Mouse (Mus musculus) lung, adult 18-20 months (tissue): ENCODE measurements around the gene Rhbdd1.

Experiments
- DNase-seq, 2 experiments: peaks; one replicate each; pipeline ENCODE4 v3.0.0; 2022; ENCODE audit warnings: mixed read lengths in 2 of 2

Rhbdd1 gene

DNA sequence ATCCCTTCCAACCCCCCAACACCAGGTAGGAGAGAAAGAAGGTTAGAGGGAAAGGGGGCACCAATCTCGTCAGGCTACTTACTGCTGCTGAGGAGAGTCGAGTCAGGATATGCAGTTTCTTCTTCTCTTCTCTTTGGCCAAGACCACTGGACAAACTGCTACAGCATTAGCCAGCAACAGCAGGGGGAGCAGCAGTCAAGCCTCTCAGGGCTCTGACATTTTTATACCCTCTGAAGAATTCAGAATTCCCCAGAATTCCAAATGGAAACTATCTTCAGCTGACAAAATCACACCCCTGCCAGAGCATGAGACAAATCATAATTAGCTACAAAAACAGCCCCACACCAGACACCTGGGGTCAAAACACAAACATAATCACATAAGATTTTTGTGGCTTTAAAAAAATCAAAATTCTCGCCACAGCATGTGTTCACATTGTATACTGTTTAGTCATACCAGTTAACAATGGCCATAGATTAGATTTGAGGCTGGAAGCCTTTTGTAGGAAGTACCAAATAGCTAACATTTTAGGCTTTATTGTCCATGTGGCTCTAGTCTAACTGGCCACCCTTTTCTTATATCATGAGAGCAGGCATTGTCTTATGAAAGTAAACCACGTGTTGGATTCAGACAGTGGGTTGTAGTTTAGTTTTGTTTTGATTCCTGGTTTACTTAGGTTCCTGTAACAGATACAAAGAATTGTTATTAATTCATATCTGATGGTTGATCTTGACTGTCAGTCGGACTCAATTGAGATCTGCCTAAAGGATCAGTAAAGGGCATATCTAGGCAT lies 55.6 kb downstream of the Rhbdd1 start:
- no peak for DNase-seq

DNA sequence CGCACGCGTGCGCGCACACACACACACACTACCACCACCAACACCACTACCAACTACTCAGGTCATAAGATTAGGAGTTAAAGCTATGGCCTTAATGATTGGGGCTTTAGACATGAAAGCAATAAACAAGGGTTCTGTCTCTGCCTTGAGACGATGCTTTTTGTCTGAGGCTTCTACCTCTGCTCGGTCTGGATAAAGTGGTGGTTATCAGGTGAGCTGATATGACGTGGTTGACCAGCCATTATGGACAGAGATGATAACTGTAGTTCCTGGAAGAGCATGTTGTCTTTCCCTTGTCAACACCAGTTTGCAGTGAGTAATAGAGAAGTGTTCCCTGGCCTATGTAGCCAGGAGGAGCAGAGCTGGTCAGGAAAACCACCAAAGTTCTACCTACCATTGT lies 57.7 kb downstream of the Rhbdd1 start:
- no peak for DNase-seq

DNA sequence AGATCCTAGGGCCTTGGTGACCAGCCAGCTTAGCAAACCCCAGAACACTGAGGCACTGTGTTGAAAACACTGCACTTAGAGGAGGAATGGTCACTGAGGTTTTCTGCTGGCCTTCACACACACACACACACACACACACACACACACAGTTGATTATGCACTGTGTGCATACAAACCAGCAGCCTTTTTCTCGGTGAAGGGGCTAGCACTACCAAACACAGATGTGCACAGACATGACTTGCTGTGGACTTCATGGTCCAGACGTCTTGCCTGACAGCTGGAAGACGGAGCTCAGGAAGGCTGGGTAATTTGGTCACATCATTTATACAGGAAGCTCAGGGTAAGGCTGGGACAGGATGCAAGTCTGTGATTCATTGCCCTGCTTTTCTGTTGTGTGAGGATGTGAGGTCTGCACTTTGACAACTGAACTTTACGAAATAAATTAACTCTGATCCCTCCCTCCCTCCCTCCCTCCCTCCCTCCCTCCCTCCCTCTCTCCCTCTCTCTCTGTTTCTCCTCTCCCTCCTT lies 58.6 kb downstream of the Rhbdd1 start:
- DNase-seq, result no peak

DNA sequence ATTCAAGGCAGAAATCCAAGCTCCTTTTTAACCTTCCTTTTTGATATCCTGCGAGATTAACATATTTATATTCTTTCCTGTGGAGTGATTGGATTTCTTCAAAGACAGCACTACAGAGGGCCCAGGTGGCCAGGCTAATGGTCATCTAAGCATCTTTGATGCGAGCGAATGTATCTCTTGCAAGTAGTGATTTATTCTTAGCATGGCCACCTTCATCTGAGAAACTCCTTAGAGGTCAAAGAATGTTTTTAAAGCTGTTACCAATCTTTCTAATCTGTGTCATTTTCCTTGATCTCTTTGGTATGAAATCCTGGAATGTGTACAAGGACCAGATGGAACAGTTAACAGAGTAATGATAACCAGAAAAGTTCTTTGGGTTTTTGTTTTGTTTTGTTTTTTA lies 59.2 kb downstream of the Rhbdd1 start:
- no peak for DNase-seq

DNA sequence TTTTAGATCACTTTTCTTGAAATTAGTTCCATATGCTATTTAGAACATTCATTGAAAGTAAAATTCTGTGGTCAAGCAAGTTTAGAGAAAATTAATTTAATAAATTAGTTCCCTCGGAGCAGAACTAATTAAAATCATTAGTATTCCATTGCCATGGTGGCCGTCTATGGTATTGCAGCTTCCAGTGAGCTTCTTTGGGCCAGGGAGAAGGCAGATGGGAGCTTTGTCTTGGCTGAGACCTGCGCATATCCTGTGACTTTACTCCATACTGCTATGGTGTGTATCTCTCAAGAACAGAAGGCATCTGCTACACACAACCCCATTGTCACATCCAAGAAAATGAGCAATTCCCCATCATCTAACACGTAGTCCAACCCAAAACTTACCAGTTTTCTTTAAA lies 65.7 kb downstream of the Rhbdd1 start:
- DNase-seq, result no peak

DNA sequence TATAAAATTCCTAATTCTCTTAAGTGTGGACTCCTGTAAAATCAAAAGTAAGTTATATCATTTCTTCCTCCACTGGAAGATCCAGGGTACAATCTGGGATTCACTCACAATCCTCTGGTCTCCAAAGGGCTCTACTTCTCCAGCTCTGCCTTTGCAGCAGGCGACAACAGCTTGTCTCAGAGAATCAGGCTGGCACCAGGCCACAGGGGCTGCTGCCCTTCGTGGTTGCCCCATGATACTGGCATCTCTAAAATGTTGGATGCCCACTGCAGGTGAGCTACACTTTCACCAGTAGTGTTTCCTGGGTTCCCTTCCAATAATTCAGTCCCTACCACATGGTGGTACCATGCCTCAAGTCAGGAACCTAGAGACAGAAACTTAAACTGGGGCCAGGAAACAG lies 67.9 kb downstream of the Rhbdd1 start:
- no peak for DNase-seq

DNA sequence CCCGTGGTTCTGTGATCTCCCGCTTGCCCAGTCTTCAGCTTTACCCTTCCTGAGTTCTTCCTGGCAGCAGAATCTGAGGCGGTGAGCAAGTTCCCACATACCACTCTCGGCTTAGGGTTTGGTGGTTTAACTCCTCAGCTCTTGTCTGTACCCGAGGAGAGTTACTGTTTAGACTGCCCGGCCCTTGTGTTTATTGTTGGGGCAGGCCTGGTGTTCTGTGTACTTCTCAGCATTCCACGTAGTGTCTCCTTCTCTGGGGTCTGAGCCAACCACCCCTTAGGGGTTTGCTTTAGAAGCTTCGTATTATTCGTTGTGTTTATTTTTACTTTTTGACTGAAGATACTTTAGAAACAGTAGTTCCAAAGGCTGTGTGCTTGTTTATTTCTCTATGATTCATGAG lies 68.8 kb downstream of the Rhbdd1 start:
- DNase-seq, result no peak

DNA sequence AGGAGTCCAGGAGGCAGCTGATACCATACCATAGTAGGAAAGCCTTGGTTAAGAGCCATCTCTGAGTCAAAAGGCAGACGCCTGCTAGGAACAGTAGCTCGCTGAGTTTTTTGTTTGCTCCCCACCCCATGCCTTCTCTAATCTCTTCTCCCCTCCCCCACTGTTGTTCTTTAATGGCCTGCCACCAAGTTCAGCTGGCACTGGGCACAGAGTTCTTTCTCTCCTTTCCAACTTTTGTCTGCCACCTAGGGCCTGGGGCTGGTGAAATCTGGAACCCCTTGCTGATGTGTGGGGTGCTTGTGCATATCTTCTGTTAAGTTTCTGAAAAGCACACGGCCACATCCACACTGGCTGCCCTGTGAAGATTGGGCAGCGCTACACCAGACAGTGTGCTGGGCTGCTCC lies 69.6 kb downstream of the Rhbdd1 start:
- DNase-seq, result no peak

DNA sequence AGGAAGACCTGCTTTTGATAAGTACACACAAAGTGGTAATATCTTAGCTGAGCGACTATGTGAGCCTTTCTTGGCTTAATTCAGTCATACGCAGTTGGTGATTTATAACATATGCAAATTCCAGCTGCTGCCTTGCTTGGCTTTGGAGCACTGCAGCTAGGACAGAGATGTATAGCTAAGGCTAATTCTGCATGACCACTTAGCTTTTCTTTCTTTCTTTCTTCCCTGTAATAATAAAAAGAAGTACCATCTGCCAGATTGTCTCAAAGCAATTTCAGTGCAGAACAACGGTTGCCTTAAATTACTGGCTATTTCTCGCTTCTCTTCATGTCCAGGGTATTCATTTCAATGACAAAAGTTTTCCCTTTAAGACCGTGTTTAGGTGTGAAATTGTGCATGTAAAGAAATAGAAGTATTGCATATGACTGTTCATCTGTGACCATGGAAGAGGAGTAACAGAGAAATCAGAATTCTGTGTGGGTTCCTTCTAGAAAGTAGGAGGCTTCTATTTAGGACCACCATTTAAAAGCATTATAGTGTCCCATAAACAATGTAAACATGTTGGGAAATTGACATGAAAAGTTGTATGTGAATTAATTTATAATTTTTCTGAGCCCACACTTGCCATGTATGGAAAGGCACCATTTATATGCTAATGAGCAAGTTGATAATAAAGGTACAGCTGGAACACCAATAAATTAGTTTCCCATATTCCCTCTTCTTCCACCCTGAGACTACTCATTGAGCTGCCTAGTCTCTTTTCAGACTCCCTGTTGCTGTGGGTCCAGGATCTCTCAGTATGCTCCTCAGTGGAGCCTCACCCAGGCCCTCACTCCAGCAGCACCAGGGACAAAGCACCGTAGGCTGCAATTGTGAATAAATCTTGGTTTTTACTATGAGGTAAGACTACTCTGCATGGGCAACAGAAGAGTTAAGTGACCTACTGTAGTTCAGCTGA lies 70.8 kb downstream of the Rhbdd1 start:
- DNase-seq, result no peak

DNA sequence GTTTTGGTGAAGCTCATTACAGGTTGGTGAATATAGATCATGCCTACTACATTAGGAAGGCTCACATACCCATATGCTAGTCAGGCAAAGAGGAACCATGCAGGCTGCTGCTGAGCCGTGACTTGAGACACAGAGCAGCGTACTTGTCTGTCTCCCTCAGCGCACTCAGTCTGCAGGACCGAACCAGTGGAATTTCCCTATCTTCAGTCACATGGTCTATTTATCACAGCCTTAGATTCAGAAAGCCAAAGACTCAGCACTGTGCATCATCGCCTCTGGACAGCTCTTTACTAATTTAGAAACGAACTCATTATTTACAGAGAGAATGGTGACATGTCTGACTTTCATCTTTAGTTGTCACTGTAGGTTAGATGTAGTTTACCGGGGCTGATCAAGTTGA lies 73.1 kb downstream of the Rhbdd1 start:
- no peak for DNase-seq

DNA sequence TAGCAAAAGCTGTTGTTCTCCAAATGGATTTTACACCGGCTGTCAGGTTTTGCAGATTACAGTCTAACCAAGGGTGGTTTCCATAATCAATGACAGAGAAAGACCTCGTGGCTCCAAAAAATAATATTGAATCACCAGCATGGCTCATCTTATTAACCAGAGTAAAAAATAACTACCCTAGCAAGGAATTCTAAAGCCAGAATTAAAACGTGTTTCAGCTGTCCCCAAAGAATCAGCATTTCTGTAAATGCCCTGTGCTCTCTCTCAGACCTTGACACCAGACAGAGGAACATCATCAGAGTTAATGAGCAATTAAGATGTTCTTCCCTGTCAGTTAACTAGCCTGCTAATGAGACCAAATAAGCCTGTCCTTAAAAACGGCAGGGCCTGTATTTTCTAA lies 79.1 kb downstream of the Rhbdd1 start:
- no peak for DNase-seq

DNA sequence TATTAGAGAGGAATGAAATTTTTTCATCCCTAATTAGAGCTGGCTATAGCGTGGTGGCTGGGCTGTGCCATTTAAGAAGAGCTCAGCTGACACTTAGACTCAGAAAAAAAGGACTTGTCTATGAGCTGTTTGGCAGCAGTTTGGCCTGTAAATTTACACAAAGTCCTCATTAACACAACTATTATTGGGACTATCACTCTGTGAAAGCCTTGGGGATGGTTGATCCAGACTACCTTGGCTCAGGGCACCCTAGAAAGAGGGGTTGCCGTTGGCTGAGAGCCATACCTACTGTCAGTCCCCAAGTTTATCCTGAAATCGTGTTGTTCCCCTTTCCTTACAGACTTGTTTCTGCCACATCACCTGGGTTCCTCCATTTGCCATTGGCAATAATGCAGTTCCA lies 91.5 kb downstream of the Rhbdd1 start:
- no peak for DNase-seq

DNA sequence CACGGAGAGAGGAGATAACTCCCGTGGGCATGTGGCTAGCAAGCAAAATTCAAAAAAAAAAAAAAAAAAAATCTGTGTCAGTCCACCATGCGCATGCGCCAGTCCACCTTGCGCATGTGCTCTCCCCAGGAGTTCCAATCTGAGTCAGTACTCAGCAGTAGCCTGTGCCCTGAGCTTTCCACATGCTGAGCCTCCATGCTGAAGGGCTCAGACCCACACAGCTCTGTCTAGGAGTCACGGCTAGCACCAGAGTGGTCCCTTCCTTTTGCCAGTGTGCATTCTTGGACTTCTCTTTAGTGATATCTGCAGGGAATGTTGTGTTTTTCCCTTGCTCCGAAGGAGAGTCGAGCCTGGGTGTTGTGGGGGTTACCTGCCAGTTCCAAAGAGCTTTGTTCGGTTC lies 93.0 kb downstream of the Rhbdd1 start:
- no peak for DNase-seq

DNA sequence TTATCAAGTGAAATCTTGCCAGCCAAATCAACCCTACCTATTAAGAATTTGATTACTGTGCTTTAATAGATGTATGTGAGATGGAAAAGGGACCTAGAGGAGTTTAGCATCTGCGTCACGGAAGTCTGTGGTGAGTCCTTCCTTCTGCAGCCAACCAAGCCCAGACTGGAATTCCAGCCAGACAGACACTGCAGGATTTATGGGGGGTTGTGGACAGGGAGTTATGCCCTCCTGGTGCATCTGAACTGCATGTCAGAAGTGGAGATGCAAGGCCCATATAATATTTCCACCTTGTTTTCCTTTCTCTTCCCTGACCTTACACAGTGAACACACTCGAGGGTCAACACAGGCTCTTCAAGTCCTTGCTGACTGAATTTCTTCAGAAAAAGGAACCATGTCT lies 94.3 kb downstream of the Rhbdd1 start:
- no peak for DNase-seq

DNA sequence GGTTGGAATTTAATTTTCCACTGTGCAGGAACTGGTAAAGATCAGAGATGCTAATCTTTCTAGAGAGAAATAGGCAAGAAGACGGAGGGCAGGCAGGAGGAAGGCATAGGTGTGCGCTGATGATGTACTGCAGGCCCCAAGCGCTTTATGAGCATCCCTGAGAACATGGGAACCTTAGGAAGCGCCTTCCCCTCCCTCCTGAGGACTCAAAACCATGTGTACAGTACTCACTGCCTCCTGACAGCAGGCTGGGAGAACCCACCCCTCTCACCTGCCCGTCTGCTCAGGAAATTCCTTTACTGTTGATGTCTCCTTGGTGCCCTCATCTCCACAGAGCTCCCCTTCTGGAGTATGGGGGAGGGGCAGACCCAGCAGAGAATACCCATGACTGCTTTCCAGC lies 95.3 kb downstream of the Rhbdd1 start:
- DNase-seq, result no peak

DNA sequence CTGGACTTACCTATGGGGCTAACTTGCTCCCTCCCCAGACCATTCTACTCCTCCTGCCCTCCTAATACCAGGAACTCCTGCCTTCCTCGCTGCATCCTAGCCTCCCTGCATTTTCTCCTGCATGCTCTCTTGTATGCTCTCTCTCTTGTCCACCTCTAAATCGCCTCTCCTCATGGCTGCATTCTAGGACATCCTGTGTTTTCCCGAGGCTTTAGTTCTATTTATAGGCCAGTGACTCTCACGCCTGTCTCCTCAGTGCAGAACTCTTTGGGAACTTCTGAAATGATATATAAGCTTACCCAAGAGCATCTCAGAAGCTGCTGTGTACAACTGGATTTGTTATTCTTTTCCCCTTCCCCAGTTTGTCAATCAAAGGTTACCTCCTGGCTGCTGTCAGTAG lies 95.8 kb downstream of the Rhbdd1 start:
- no peak for DNase-seq

DNA sequence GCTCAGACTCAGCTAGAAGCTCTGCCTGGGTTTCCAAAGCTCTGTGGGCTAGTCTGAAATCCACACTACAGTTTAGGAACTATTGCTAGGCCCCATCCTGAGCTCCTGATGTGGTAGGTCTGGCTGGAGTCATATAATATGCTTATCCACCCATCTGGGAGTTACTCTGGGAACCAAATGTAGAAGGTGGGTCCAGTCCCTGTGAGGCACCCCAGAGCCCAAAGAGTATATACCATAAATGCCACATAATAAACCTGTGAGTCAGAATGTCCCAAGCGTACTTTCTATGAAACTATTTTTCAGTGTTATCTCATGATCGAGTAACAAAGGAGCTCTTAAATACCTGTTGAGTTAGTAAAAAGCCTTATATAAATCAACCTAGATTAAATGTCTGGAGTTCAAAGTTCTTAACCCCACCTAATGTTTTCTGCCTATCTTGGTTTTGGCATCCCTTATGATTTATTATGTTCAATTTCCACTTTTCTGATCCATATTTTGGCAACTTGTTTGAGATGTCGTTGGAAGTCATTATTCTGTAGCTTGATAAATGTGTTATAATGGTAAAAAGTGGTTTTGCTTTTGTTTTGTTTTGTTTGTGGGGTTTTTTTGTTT lies 98.3 kb downstream of the Rhbdd1 start:
- no peak for DNase-seq

DNA sequence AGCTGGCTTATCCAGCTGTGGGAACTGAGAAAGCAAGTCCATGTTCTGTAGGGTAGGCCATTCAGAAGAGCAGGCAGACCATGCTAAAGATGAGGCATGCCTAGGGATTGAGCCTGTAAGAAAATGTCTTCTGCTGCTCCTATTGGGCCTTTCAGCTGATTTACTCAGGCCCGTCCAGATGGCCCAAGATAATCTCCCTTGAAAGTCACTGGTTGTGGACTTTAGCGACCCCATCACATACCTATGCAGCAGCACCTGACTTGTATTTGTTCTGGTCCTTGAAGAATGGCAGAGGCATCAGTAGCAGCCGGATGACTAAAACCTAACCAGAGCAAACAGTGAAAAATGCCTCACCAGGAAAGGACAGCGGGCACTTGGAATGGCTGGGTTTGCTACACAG lies 99.4 kb downstream of the Rhbdd1 start:
- no peak for DNase-seq

DNA sequence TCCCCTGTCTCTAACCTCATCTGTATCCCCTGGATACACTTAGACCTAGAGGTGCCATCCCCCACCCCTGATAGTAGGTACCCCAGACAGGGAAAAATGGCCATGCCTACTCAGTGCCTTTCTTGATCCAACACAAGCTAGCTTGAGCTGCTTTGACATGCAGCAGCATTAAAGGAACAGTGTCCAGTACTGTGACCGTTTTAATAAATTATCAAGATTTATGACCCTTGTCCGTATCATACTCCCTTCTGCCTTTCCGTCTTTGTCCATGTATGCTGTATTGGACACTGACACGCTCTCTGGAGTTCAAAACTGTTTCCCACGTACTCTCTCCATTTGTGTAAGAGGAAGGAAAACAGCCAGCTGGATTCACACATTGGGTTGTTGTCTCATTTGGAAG lies 111.5 kb downstream of the Rhbdd1 start:
- DNase-seq, result no peak

DNA sequence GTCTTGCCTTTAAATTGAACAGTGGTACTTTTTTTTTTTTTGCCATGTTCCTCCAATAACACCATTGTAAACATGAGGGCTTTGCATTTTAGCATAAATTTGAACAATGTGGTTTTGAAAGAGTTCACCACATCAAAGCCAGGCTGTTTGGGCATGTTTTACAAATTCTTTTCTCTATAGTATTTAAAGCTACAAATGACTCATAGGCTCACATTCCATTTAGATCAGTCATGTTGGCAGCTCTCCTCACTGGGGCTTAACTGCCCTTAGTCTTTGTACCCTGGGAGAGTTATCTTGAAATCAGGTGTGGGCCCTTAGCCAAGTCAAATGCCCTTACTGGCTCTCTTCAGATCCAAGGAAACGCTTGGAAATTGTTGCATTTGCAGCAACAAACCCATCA lies 112.8 kb downstream of the Rhbdd1 start:
- DNase-seq, result peak; percentile 74 to 85

DNA sequence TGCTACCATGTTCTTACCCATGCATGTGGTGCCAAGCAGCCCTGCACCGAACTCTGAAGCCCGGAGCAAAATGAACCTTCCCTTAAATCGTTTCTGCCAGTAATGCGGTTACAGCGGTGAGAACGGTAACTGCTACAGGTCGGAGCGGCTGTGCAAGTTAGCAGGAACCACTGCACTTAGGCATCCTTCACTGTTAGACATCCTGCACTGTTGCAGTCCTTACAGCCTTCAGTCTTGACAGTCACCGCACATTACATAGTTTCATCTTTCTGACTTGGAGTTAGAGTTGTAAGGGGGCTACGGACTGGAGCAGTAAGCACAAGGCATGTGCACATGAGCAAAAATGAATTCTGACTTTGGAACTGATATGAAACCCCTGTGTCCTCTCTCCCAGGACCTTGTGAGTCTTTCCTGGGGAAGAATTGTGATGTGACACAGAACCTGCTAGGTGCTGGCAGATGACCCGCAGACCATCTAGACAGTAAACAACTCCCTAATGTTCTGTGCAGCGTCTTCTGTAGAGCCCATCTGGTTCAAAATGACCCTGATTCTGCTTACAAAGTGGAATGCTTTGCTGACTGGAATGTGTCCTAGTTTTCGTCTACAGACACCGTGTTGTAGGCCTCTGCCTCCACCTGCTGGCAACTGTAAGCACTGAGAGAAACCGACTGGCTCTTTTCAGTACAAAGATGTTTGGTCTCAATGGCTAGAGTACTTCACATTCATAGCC lies 116.8 kb downstream of the Rhbdd1 start:
- DNase-seq, result peak; percentile 49 to 55

DNA sequence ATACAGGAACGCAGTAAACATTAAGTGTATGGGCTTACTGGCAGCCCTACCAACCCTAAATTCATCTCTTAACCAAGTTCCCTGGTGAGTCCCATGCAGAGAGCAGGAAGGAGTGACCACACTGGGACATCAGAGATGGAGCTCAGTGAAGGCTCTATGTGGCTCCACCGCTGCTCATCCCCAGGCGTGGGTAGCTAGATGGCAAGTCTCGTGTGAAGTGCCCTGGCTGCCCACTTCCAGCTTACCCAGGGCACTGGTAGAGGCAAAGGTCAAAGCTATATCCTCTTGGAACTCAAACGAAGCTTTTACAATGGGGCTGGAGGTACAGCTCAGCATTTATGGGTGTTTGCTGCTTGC lies 117.4 kb downstream of the Rhbdd1 start:
- DNase-seq, result no peak

DNA sequence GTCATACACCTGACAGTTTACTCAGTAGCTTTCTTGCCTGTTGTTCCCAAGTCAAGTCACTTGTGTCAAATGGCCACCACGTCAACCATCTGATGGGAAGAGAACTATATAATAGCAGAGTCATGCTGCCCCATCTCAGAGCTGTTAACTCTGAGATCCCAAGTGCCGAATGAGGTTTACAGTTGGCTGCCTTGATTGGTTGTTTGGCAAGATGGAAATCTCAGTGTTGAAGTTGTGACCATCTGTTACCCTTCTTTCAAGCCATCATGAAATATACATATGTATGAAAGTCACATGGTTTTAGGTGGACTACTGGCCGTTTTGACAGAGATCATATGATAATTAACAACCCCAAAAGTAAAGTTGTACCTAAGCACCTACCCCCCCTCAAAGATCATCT lies 121.0 kb downstream of the Rhbdd1 start:
- no peak for DNase-seq
